Mouse (Mus musculus): ENCODE measurements at regions not wholly inside any gene's neighbourhood (a gene's known extent, or its start where the extent isn't known, plus 50 kb on each side); places are given as distances from the start of the nearest gene placed in this dataset.

DNA sequence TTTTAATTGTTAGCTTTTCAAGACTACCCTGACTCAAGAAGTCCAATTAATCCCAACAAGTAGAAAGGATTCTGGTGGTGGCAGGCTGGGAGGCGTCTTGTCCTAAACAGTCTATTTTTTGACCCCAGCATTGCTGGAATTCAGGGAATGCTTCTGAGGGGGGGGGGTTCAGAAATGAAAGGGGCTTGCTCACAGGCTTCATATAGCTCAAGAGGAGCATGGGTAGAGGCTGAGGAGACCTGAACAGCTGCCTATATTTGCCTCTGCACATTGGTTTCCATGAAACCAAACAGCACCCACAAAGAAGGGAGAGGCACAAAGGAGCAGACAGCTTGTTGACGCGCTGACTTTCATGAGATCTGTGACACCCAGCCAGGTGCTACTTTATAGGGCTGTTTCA, 247.3 kb downstream of the Fgf9 start:
- no peak for TF ChIP-seq CTCF (IDR thresholded peaks at IDR 0.05; ENCODE audit: low read depth)
- Histone ChIP-seq H3K9me3 (replicated peaks; ENCODE audit: low read length) (no peaks in the 10 kb centered on the region), H3K27me3 (ENCODE audit: insufficient read depth, low read length) (no peaks in the 10 kb centered on the region), H3K36me3 (ENCODE audit: insufficient read depth, low read length) (no peaks in the 10 kb centered on the region), H3K9ac (ENCODE audit: low read depth, low read length) (no peak overlapping the region), H3K4me3 (replicated peaks; ENCODE audit: low read depth, low read length) (no peak overlapping the region), H3K4me1 (replicated peaks; ENCODE audit: insufficient read depth, low read length) (0 out of 2 replicates have a peak, but pooled peaks cover 4% of the 10 kb centered on the region), H3K4me2 (ENCODE audit: low read length) (no peak overlapping the region), H3K27ac (no peak overlapping the region)
- no peak for ATAC-seq (replicated peaks; ENCODE audit: low FRiP score, low read depth)
- 79% methylated on average over 3 of the region's 3 CpGs for WGBS
- DNase-seq (ENCODE audit: low spot score): peak; percentile 44

GRCm38 (mm10) chr14:58317231-58317630, 246.9 kb downstream of the Fgf9 start:
- H3K9ac ChIP-seq (ENCODE audit: low read depth, low read length): no peak overlapping the region
- no peaks in the 10 kb centered on the region for H3K27me3 ChIP-seq (ENCODE audit: insufficient read depth, low read length)
- H3K36me3 ChIP-seq (ENCODE audit: insufficient read depth, low read length): no peaks in the 10 kb centered on the region
- DNase-seq (ENCODE audit: low spot score) (no peak), ATAC-seq (replicated peaks; ENCODE audit: low FRiP score, low read depth) (no peak)
- no peak overlapping the region for H3K4me3 ChIP-seq (replicated peaks; ENCODE audit: low read depth, low read length)
- no peak overlapping the region for H3K27ac ChIP-seq
- no peak for TF ChIP-seq CTCF (IDR thresholded peaks at IDR 0.05; ENCODE audit: low read depth)
- 0 out of 2 replicates have a peak, but pooled peaks cover 4% of the 10 kb centered on the region for H3K4me1 ChIP-seq (replicated peaks; ENCODE audit: insufficient read depth, low read length)
- no peak overlapping the region for H3K4me2 ChIP-seq (ENCODE audit: low read length)
- 38% methylated on average over 4 of the region's 4 CpGs for WGBS
- no peaks in the 10 kb centered on the region for H3K9me3 ChIP-seq (replicated peaks; ENCODE audit: low read length)

- no peak overlapping the region for H3K4me2 ChIP-seq (ENCODE audit: low read length)
- H3K4me3 ChIP-seq (replicated peaks; ENCODE audit: low read depth, low read length): no peak overlapping the region
- no peaks in the 10 kb centered on the region for H3K4me1 ChIP-seq (replicated peaks; ENCODE audit: insufficient read depth, low read length)
- no peak for TF ChIP-seq CTCF (IDR thresholded peaks at IDR 0.05; ENCODE audit: low read depth)
- no peak for ATAC-seq (replicated peaks; ENCODE audit: low FRiP score, low read depth)
- no peaks in the 10 kb centered on the region for H3K27me3 ChIP-seq (ENCODE audit: insufficient read depth, low read length)
- H3K9me3 ChIP-seq (replicated peaks; ENCODE audit: low read length): no peaks in the 10 kb centered on the region
- no peak overlapping the region for H3K9ac ChIP-seq (ENCODE audit: low read depth, low read length)
- no peak overlapping the region for H3K27ac ChIP-seq
- 91% methylated on average over 6 of the region's 6 CpGs for WGBS
- no peak for DNase-seq (ENCODE audit: low spot score)
- H3K36me3 ChIP-seq (ENCODE audit: insufficient read depth, low read length): no peaks in the 10 kb centered on the region
These were observed 237.3 kb downstream of the Fgf9 start for GRCm38 (mm10) chr14:58307695-58308094.

GRCm38 (mm10) chr14:58306832-58307521, 236.6 kb downstream of the Fgf9 start:
- H3K9me3 ChIP-seq (replicated peaks; ENCODE audit: low read length): no peaks in the 10 kb centered on the region
- H3K4me2 ChIP-seq (ENCODE audit: low read length): no peak overlapping the region
- no peak for TF ChIP-seq CTCF (IDR thresholded peaks at IDR 0.05; ENCODE audit: low read depth)
- DNase-seq (ENCODE audit: low spot score) (no peak), ATAC-seq (replicated peaks; ENCODE audit: low FRiP score, low read depth) (no peak)
- no peak overlapping the region for H3K9ac ChIP-seq (ENCODE audit: low read depth, low read length)
- H3K27ac ChIP-seq: no peak overlapping the region
- no peak overlapping the region for H3K4me3 ChIP-seq (replicated peaks; ENCODE audit: low read depth, low read length)
- no peaks in the 10 kb centered on the region for H3K4me1 ChIP-seq (replicated peaks; ENCODE audit: insufficient read depth, low read length)
- WGBS: 80% methylated on average over 11 of the region's 11 CpGs
- H3K36me3 ChIP-seq (ENCODE audit: insufficient read depth, low read length): no peaks in the 10 kb centered on the region
- H3K27me3 ChIP-seq (ENCODE audit: insufficient read depth, low read length): no peaks in the 10 kb centered on the region

DNA sequence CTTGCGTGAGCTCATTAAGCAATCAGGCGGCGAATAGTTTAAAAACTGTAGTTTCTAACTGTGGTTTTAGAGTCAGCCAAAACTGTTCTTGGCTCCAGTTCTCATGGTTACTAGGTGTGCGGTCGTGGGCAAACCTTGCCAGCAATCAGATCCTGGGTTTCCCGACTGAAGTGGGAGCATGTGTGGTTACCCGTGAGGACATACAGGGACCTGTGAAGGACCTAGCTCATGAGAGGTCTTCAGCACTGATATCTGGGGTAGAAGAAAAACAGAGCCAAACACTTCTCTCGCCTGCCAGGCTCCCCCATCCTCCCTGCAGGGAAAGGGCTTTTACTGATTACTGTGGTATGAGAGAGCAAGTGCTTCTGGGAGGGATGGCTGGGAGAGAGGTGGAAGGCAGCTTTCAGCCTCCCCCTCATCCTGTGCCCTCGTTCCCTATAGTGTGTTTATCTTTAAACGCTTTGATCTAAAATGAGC, 230.1 kb downstream of the Fgf9 start:
- no peak overlapping the region for H3K4me2 ChIP-seq (ENCODE audit: low read length)
- no peaks in the 10 kb centered on the region for H3K9me3 ChIP-seq (replicated peaks; ENCODE audit: low read length)
- no peak overlapping the region for H3K4me3 ChIP-seq (replicated peaks; ENCODE audit: low read depth, low read length)
- H3K9ac ChIP-seq (ENCODE audit: low read depth, low read length): no peak overlapping the region
- 39% methylated on average over 10 of the region's 10 CpGs for WGBS
- H3K36me3 ChIP-seq (ENCODE audit: insufficient read depth, low read length): no peaks in the 10 kb centered on the region
- DNase-seq (ENCODE audit: low spot score) (peak; percentile 50), ATAC-seq (replicated peaks; ENCODE audit: low FRiP score, low read depth) (no peak)
- H3K27me3 ChIP-seq (ENCODE audit: insufficient read depth, low read length): no peaks in the 10 kb centered on the region
- no peak for TF ChIP-seq CTCF (IDR thresholded peaks at IDR 0.05; ENCODE audit: low read depth)
- no peak overlapping the region for H3K27ac ChIP-seq
- peaks cover 6% of the 10 kb centered on the region; the same call in 1 of the 2 replicates for H3K4me1 ChIP-seq (replicated peaks; ENCODE audit: insufficient read depth, low read length)

DNA sequence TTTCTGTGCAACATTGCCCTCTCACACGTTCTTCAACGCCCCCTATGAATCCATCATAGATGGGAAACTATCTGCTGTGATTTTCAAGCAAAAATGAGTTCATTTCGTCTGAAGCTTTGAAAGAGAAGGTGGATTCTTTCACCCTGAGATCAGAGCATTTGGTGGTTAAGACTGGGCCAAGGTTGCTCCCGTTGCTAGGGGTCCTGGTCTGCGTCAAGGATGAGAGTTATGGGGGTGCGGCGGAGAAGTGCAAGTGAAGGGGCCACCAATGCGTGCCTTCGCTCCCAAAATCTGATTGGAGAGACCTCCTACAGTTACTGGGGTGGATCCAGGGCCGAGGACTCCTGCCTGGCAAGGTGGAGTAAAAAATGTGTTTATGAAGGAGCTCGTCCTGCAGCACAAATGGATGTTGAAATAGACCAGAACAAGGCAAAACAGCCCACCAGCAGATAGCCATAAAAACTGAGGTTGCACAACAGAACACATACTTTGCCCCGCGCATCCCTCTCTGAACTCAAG, 215.7 kb downstream of the Fgf9 start:
- TF ChIP-seq CTCF (IDR thresholded peaks at IDR 0.05; ENCODE audit: low read depth): no peak
- no peak overlapping the region for H3K9ac ChIP-seq (ENCODE audit: low read depth, low read length)
- no peak overlapping the region for H3K27ac ChIP-seq
- no peak for ATAC-seq (replicated peaks; ENCODE audit: low FRiP score, low read depth)
- H3K4me3 ChIP-seq (replicated peaks; ENCODE audit: low read depth, low read length): no peak overlapping the region
- no peaks in the 10 kb centered on the region for H3K36me3 ChIP-seq (ENCODE audit: insufficient read depth, low read length)
- no peaks in the 10 kb centered on the region for H3K9me3 ChIP-seq (replicated peaks; ENCODE audit: low read length)
- H3K27me3 ChIP-seq (ENCODE audit: insufficient read depth, low read length): no peaks in the 10 kb centered on the region
- DNase-seq (ENCODE audit: low spot score): no peak
- H3K4me2 ChIP-seq (ENCODE audit: low read length): no peak overlapping the region
- H3K4me1 ChIP-seq (replicated peaks; ENCODE audit: insufficient read depth, low read length): no peaks in the 10 kb centered on the region
- WGBS: 70% methylated on average over 13 of the region's 13 CpGs

Measured in kidney, postnatal 0 days (tissue).